Mouse (Mus musculus): ENCODE data around the gene Hdac1.

Hdac1 gene

DNA sequence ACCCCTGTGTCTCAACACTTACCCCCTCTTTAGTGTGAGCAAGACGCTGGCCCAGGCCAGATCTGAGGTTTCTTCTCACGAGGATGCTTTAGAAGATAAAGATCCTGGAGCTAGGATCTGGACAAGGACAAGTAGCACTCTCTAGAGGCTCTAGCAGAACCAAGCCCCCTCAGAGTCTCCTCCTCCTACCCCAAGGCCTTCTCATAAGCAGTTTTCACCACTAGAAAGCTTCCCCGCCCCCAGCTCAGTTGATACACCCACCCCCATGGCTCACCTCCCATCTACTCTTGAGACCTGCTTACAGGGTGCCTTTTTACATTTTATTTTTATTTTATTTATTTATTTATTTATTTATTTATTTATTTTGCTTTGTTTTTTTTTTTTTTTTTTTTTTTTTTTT, 32.9 kb downstream of the Hdac1 start:
- DNase-seq: no peak

DNA sequence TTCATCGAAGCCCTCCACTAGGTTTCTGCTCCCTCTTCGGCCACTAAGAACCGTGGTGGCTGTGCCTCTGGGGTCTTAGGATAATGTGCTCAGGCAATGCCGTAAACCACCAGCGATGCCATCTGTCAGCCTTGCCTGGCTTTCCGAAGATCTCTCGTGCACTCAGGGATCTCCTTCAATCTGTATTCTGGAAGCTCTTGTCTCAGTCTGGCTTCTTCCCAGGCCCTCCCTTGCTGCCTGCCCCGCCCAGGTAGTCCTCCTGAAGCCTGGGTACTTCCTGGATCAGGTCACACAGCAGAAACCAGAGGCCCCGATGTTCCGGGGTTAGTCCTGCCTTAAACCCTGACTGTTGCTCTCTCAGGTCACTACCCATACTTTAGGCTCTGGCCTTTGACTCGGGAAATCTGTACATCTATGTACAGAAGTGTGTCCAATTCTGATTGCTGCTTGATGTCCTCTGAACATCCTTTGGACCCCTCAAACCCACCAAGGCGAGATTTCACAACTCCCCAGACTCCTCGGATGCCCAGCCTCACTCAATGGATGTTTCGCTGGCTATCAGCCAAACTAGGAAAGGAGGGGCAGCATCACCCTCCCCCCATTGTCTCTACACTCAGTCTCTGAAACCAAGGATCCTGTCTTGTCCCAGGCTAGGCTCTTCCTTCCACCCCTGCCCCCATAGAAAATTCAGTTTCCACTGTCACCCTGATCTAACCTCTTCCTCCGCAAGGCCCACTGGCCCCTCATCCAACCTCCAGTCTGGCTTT, 33.5 kb downstream of the Hdac1 start:
- peak; percentile 65 for DNase-seq

- DNase-seq: no peak
Measured at GRCm38 (mm10) chr4:129508237-129508515, 34.3 kb downstream of the Hdac1 start.

DNA sequence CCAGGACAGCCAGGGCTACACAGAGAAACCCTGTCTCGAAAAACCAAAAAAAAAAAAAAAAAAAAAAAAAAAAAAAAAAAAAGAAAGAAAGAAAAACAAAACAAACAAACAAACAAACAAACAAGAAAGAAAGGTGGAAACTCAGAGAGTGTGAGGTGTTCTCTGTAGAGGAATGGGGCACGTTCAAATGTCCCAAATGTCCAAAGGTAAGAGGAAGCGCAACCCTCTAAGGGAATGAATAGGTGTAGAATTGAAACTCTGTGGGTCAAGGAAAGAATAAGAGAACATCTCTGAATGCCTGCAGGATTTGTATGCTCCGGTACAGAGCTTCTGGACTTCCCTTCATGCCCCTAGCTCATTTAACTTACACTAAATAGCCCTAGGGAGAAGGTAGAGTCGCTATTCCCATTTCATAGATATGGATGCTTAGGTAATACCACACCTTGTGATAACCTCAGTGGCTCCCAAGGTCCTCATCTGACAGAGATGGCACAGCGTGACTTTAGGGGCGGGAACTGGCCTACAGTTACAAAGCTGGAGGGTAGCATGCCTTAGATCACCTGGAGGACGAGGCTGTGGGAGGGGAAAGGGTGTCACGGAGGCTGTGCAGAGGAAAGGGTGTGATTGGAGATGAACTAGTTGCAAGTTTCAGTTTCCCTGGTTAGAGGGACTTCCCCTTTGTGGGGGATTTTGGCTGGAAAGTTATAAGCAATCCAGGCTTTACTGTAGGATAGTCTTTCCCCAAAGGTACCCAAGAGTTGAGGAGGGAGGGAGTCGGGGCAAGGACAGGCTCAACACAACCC, 34.9 kb downstream of the Hdac1 start:
- DNase-seq: no peak

GRCm38 (mm10) chr4:129505511-129505910, 37.0 kb downstream of the Hdac1 start:
- no peak for DNase-seq

GRCm38 (mm10) chr4:129502901-129503444, 39.5 kb downstream of the Hdac1 start:
- no peak for DNase-seq

DNA sequence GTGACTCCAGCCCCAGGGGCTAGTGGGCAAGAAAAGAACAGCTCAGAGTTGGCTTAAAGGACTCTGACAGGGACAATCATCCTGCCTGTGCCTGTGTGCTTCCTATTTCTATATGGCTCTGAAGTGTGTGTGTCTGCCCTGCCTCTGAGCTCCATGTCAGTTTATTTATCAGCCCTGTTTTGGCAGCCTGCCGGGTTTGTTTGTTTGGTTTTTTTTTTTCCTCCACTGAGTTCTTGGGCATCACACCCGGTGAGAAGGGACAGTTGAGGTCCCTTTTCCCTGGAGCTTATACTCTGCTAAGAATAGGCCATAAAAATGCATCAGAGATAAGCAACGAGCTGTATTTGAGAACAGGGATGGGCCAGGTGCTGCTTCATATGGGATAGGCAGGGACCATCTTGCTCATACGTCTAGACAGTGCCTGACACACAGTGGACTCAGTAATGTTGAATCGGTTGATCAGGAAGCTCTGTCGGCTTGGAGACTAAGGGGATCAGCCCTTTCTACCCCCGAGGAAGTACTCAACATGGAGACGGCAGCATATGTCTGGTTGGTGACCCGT, 40.1 kb downstream of the Hdac1 start:
- DNase-seq: no peak

DNA sequence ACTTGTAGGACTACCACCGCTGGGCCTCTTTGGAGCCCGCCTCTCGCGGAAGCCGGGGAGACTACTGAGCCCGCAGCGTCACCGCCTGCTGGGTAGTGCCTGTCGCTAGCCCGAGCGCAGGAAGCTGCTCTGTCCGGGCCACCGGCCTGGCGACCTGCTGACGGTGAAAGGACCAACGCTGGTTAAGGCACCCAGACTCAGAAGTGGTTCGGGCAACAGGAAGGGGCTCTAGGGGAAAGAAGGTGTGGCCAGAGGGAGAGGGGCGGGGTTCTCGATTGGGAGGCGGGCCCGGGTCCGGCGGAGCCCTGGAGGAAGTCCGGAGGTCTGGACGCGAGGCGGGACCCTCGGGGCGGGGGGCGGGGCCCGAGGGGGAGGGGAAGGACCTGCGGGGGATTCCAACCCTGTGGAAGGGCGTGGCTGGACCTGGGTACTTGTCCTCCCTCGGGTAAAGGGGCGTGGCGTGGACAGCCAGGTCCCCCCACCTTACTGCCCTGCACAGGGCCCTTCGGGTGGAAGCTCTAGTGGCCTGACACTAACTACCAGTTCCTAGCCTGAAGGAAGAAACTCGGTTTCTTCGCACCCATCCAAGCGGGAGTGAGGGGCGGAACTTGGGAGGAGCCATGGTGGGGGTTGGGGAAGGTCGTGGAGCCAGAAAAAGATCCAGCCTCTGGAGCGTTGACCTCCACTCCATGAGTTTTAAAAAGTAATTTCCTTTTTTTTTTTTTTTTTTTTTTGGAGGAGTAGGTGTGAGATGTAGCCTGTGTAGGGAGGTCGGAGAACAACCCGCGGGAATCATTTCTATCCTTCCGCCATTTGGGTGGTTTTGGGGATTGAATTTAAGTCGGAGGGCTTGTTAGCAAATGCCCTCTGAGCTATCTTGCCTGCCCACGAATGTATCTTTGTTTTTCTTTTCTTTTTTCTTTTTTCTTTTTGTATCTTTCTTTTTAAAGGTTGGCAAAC, 41.6 kb downstream of the Hdac1 start:
- peak; percentile 92 for DNase-seq

DNA sequence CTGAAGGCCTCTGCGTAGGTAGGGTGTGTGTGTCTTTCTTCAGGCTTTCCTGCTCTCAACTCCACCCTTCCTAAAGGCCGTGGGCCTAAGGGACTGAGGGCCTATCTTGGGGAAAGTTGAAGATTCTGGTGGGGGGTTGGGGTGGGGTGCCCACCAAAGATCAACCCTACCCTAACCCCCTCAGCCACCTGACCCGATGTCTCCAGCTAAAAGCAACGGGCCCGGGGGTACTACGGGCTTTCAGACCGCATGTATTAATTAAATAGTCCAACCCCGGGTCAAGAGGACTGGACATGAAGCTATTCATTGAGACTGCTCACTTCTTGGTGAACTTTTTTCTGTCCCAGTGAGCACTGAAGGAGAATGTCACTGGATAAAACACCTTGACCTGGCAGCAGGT, 42.5 kb downstream of the Hdac1 start:
- no peak for DNase-seq

DNA sequence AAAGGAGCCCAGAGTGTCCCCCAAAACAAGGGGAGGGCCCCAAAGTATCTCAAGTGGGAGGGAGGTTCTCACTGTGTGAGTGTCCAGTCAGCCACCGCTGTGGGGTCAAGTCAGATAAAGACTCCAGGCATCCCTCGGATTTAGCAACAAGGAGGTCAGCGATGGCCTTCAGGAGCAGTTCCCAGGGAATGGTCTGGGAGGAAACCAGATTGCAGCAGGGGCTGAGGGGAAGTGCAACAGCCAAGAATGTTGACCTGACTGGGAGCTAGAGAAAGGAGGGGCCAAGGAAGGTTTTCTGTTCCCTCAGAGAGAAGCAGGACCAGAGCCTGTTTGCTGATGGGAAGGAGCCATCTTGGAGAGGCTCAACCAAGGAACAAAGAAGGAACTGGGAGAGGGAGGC, 43.6 kb downstream of the Hdac1 start:
- DNase-seq: no peak

DNA sequence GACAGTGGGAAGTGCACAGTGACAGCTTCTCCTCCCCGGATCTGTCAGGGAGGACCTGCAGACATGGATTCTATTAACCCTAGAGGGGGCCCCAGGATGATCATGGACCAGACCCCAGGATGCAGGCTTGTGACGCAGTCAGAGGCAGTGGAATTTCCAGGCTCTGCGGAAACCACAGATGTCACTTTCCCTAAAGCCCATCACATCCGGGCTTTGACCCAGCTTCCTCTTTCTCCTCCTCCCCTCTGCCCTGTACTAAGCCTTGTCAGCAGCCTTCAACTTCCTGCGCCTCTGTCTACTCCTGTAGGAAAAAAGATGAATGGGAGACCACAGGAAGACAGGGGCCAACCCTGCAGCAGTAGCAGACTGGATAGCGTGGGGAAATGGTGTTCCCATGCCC, 45.9 kb downstream of the Hdac1 start:
- DNase-seq: no peak

GRCm38 (mm10) chr4:129495672-129496562, 46.6 kb downstream of the Hdac1 start:
- DNase-seq: peak; percentile 62

GRCm38 (mm10) chr4:129494681-129495080, 47.8 kb downstream of the Hdac1 start:
- peak; percentile 14 for DNase-seq

- peak; percentile 65 for DNase-seq
Measured at GRCm38 (mm10) chr4:129490972-129491880, 51.3 kb downstream of the Hdac1 start, which contains the start of the genes Tssk3 and Fam229a. TSS of gene Tssk3 (minus strand) at chr4:129491022. TSS of gene Fam229a (plus strand) at chr4:129491190.

DNA sequence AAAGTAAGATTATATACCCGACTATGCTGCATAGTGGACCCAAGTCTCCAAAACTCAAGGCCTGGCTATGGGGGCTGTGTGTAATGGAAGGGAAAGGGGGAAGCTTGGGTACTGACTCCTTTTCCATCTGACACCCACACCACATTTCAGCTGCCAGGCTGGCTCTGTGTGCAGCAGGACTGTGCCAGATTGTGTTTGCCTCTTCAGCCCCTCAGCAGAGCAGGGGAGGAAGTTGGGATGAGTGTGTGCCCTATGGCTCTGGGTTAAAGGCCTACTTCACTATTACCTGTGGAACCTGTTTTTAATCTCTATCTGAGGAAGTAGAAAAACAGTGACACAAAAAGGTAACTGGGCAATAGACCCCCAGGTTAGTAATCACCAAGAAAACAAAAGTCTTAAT, 61.4 kb downstream of the Hdac1 start:
- no peak for DNase-seq

- DNase-seq: no peak
Measured at GRCm38 (mm10) chr4:129479863-129480262, 62.6 kb downstream of the Hdac1 start.

- no peak for DNase-seq
Measured at GRCm38 (mm10) chr4:129476047-129476446, 66.5 kb downstream of the Hdac1 start.

Measured in retina, postnatal 1 day (tissue).